Mouse (Mus musculus) mammary gland, adult 2 months (tissue): ENCODE data around the gene Pnpla5. TPM values are rescaled to one million over a fixed set of nuclear protein-coding genes. Genes with fewer than 3 reads are reported as not detected.

Experiments used
- polyA plus RNA-seq: library from polyadenylated mRNA; depleted of rRNA; stranded (reverse); fragments of >200 nt; gene quantifications from 2 replicates; pipeline ENCODE4 v1.2.3, GENCODE M21; 2012; ENCODE audit warnings: low replicate concordance; rRNA removed

The Pnpla5 gene
- polyA plus RNA-seq = 0.41 and 1.8 TPM in 2 replicates

DNA sequence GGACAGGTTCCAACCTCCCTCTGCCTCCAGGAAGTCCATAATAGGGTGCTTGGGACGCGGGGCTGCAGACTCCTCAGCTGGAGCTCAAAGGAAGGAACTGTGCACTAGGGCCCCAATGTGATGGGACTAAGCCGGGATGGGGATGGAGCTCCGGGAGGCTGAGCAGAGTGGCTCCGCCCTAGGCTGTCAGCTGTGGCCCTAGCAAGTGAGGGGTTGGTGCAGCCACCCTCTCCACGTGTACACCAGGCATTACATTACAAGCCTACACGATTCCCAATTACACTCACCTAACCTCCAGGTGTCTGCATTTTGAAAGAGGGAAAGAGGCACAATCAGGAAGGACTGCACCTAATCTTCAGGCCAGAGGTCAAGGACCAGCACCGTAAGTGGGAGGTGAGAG is at the start of gene Pnpla5:
Gene Pnpla5 (minus strand): TSS at position 101 of the 400 bp plus-strand sequence.

DNA sequence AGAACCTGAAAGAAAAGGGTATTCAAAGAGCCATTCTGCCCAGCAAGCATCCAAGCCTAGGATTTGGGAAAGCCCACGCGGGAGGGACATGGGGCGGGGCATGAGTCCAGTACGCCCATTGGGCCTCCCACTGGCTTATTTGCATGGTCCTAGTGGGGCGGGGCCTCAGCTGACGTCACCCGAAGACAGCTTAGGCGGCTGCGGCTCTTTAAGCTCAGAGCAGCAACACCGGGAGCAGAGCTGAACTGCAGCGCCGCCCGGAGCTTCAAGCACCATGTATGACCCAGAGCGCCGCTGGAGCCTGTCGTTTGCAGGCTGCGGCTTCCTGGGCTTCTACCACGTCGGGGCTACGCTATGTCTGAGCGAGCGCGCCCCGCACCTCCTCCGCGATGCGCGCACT is 44.6 kb upstream of the Pnpla5 start, which contains the start of gene Pnpla3:
Gene Pnpla3 (plus strand): TSS at position 238 of the 400 bp plus-strand sequence.

DNA sequence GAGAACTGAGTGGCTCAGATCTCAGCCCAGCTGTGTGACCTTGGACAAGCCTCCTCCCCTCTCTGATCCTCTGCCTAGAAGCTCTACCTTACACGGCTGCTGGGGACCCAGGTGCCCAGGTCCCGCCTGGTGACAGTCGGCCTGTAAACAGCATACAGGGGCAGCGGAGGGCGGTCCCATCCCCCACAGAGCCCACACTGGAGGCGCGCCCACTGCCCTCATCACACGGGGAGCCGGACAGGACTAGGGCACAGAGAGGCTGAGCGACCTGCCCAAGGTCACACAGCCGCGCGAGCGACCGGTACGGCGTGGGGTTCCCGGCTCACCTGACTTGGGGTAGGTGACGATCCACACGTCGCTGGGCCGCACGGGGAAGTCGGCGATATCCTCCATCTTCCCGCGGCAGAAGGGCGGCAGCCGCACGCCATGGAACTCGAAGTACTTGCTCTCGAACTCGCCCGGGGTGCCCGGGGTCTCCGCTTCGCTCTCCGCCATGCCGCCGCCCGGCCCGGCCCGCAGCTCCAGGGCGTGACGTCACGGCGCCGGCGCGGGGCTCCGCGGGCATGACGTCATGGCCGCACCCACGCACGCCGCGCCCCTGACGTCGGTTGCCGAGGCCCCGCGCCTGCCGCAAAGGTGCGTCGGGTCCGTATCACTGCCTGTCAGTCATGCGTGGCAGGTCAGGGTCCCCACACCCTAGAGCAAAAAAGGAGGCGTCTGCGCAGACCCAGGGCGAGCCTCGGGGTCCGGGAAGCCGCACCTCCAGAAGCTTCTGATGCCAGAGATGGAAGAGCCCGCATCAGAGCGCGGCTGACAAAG is 17.7 kb downstream of the Pnpla5 start, which contains the start of gene Sult4a1:
Gene Sult4a1 (minus strand): TSS at position 650 of the 819 bp plus-strand sequence.

DNA sequence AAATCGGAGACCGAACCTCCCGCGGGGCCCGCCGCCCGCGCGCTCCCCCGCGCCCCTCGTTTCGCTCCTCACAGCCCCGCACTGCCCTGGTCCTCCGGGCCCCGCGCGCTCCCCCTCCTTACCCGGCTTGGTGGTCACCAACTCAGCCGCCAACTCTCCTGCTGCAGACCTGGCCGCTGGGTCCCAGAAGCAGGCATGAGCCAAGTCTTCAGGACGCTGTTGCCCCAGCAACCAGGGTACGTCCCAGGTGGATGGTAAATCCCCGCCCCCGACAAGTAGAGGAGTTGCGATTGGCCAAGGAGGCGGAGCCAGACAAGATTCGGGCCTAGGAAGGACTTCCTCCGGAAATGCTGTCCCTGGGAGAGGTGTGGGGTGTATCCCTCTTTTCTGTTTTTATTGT is 57.8 kb downstream of the Pnpla5 start, which contains the start of gene Efcab6:
Gene Efcab6 (minus strand): TSS at position 240 of the 400 bp plus-strand sequence.

Other genes starting within 250 kb of the Pnpla5 start
- gene Efcab6, start 57.8 kb downstream of the Pnpla5 start, polyA plus RNA-seq = 0.83 TPM in 1 of 2 replicates, not detected in the other
- gene Sult4a1, start 17.4 kb downstream of the Pnpla5 start, polyA plus RNA-seq = not detected in 2 replicates
- gene Pnpla3, start 44.7 kb upstream of the Pnpla5 start, polyA plus RNA-seq = 779 and 822 TPM in 2 replicates
- 10.1 and 10.6 TPM in 2 replicates for gene Samm50, start 69.1 kb upstream of the Pnpla5 start, polyA plus RNA-seq
- gene Parvb, start 108.9 kb upstream of the Pnpla5 start, polyA plus RNA-seq = 8.7 and 12.6 TPM in 2 replicates
- gene Parvg, start 200.9 kb upstream of the Pnpla5 start, polyA plus RNA-seq = 23.3 and 24.2 TPM in 2 replicates